Mouse (Mus musculus) left cerebral cortex, adult 18-20 months (tissue): ENCODE results near the gene Kif3b. TPM values are rescaled to one million over a fixed set of nuclear protein-coding genes. Genes with fewer than 3 reads are reported as not detected.

Experiments used
- DNase-seq, 2 experiments: peaks; one replicate each; pipeline ENCODE4 v3.0.0; 2021 to 2022; ENCODE audit warnings: low spot score in 2 of 2, mixed read lengths in 1 of 2
- total RNA-seq, 2 experiments: library from RNA; stranded (reverse); gene quantifications; 2 replicates each; pipeline ENCODE4 v1.2.3; 2021

The Kif3b gene
- total RNA-seq, 2 experiments from 2014 or later = 53.5 to 56.9 TPM

DNA sequence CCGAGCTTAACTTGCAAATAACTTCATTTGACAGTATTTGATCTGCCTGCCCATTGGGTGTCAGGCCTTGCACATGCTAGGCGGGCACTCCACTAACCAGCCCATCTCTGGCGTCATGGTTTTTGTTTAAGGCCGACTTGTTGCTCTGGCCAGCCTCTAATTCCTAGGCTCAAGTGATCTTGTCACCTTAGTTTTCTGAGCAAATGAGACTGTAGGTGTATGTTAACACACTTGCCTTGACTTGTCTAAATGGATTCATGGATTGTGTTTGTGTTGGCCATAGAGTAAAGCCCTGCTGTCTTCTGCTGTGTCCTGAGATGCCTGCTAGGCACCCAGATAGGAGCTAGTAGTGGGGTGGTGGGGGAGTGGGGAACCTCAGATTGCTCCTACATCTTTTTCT lies 4.0 kb downstream of the Kif3b start:
- no peak for DNase-seq

DNA sequence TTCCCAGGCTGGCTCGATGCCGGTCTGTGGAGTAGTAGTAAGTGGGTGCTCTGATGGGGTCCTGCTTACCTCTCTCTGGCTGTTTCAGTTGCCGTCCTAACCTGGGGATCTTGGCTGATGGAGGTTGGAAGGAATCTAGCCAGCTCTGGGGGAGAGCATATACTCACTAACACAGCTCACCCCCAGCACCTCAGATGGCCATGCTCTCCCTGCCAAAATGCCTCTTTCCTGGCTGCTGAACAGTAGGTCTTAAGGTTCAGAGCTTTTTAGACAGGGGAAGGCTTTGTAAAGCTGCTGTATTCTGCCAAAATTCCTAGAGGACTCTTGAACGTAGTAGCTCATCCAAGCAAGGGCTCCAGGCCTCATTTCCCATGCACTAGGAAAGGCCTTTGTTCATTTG lies 6.6 kb downstream of the Kif3b start:
- no peak for DNase-seq

GRCm38 (mm10) chr2:153298460-153298859 lies 7.2 kb downstream of the Kif3b start:
- no peak for DNase-seq

DNA sequence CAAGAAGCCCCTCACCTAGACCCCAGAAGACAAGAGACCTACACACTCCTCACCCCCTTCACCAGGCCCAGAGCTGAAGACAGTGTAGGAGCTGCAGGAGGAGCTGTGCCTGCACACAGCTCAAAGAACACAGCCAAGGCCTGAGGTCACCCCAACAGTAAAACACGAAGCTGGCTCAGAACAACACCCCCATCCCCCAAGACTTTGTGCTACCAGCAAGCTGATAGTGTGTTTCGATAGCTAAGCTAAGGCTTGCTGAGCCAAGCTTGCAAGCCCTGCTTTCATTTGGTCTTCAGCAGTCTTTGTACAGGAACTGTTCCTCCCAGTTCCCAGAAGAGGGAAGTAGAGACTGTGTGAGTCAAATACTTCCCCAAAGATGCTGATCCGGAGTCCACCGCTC lies 7.7 kb downstream of the Kif3b start:
- no peak for DNase-seq

DNA sequence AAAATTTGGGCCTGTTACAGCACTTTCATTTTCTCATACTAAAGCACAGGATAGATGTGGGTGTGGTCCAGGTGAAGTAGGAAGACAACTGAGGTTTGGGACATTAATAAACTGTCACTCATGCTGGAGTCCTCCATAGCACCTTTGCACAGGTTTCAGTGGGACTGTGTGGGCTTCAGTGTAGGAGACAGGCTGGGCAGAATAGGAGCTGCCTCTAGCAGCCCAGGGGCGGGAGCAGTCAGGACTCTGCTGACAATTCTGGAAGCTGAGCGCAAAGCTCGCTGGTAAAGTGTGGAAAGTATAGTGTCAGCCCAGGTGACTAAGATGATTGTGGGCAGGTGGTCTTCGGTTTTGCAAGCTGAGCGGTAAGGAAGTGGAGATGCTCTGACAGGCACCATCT lies 9.9 kb downstream of the Kif3b start:
- no peak for DNase-seq

DNA sequence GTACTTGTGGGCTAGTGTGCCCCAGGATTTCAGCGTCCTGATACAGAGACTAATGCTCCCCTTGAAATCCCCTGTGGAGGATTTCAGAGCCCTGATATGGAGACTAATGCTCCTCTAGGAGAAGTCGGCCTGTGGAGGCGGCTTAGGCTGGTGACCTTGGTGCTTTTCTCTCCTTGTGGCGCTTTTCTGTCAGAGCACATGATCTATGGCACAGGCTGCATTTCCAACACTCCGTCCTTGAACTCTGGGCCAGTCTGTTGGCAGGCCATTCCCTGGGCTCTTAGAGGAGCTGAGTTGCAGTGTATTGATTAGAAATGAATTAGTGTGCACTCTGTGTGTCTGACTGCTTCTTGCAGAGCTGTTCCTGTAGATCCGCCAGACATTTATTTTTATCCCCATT lies 14.0 kb downstream of the Kif3b start:
- DNase-seq = no peak

GRCm38 (mm10) chr2:153308586-153308985 lies 17.4 kb downstream of the Kif3b start:
- no peak for DNase-seq

DNA sequence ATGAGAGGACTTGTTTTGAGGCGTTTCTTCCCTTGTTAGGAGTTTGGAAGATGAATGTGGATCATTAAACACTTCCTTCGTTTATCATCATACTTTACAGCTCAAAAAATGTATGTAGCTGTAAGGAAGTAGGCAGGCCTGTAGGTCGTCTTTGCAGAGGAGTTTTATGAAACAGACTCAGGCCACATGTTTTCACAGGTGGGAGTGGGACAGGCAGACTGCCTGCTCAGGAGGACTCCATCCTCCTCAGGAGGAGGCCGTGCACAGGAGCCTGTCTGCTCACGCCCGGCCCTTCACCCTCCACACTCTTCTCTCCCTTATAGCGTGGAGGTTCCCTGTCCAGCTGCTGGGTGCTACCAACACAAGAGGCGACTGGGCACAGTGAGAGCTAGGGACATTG lies 17.9 kb downstream of the Kif3b start:
- no peak for DNase-seq

- DNase-seq = no peak
Measured at GRCm38 (mm10) chr2:153310228-153310627, 19.0 kb downstream of the Kif3b start.

DNA sequence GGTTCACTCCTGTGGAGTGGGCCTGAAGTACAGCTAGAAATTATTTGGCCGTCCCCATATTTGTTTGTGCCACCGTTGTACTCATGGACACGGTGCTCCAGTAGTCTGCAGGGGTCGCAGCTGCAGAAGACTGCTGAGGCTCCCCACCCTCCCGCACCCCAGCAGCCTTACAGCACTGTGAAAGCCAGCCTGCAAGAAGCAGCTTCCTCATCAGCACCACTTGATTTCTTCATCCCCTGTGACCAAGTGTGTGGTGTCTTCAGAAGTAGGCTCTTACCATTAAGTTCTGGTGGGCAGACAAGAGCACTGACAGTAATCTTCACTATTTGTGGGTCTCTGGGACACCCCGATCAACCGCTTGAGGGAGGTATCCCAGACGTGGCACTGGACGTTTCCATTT lies 21.7 kb downstream of the Kif3b start:
- DNase-seq = no peak

GRCm38 (mm10) chr2:153318408-153318807 lies 27.2 kb downstream of the Kif3b start:
- DNase-seq = no peak

DNA sequence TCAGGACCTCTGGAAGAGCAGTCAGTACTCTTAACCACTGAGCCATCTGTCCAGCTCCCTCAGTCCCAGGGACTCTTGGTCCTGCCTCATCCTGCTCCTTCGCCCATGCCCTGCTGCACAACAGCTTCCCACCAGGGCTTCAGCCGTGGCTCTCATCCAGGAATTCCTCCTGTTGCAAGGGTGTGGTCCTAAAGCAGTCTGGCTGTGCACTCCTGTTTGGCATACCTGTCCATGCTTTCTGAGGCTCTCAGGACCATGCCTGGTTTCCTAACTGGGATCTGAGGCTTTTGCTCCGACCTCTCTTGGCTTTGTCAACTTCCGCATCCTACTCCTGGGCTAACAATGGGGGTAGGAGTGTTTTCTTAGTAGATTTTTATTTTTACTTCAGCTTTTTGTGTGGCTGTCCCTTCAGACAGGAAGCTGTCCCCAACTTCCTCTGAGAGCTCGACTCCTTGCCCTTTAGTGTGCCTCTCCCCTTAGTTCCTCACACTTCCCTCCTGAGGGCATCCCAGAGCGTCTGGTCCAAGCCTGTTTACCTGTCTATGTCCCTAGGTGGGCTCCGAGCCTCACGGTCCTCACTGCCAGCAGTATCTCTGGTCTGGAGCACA lies 27.9 kb downstream of the Kif3b start:
- DNase-seq = no peak

- no peak for DNase-seq
Measured at GRCm38 (mm10) chr2:153325706-153326376, 34.6 kb downstream of the Kif3b start.

- DNase-seq = no peak
Measured at GRCm38 (mm10) chr2:153332271-153332670, 41.1 kb downstream of the Kif3b start.

GRCm38 (mm10) chr2:153332981-153333380 lies 41.8 kb downstream of the Kif3b start:
- no peak for DNase-seq

GRCm38 (mm10) chr2:153333822-153334232 lies 42.6 kb downstream of the Kif3b start:
- no peak for DNase-seq

GRCm38 (mm10) chr2:153334281-153334680 lies 43.1 kb downstream of the Kif3b start:
- DNase-seq = no peak

DNA sequence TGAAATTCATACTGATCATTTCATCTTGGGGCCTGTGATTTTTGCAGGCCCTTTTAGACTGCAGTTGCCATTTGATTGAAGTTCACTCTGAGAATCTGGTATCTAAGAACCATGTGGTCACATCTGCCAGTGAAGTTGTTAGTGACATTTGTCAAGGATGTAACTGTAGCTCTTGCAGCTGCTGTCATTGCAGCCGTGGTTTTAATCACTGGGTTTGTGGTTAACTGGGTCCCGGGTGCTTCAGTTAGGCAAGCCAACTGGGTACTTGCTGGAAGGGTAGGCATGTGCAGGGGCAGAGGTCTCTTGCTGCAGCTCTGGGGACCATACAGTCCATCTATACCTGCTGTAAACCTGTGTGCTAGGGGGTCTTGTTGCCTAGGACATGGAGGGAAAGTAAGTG lies 44.9 kb downstream of the Kif3b start:
- no peak for DNase-seq

DNA sequence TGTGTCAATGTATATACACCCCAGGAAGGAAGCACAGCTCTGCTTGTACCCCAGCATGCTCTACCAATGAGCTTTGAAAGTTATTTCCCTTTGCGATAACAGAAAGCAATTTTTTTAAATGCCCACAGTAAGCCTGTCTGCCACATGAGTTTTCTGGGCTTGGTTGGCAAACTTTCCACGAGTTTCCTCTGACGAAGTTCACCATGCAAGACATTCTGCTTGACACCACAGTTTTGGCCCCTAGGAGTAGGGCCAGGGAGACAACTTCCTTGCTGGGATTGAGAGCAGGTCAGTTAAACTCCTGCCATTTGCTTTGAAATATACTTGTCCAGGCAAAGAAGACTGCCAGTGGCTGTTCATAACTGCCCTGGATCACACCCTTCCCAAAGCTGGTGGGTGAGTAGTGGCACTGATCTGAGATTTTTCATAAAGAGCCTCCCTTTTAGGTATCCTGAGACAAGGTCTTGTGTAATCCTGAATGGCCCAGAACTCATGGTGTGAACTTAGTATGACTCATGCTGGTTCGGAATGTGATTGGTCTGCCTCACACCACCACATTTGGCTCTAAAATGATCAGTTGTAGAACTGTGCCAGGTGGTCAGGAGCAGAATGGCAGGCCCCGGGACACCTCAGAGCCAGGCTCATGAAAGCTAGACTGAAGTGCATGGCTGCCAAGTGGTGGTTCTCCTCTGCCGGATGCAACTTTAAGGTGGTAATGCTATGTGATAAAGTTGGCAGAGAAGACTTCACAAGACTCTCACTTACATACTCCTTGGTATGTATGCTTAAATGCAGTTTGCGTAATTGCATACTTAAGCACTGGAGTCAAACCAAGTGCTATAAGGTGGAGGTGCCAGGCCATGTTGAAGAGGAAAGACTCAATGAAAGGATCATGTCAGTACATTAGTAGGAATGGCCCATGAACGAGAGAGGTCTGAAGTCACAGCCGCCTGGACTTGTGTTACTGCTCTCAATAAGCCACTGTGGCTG lies 47.4 kb downstream of the Kif3b start:
- no peak for DNase-seq

- no peak for DNase-seq
Measured at GRCm38 (mm10) chr2:153342166-153342565, 51.0 kb downstream of the Kif3b start.

- DNase-seq = no peak
Measured at GRCm38 (mm10) chr2:153342602-153343001, 51.4 kb downstream of the Kif3b start.

DNA sequence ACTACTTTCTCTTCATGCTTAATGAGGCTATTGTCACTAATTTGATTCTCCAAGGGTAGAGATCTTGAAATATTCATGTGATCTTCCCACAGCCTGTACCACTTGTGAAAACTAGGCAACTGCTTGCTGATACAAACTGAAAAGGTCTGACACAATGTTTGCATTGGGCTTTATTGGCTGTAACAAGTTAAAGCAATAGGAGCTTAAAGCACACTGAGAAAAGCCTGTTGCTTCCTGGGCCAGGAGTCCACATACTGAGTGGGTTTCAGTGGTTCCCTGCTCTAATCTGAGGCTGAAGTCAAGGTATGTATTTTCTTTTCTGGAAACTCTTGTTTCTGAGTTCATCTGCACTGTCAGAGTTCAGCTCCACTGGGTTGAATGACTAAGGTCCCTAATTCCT lies 52.0 kb downstream of the Kif3b start:
- no peak for DNase-seq
